Mouse (Mus musculus) forebrain, embryonic 13.5 days (tissue): ENCODE measurements around the gene Cacna2d1. TPM values are rescaled to one million over a fixed set of nuclear protein-coding genes. Genes with fewer than 3 reads are reported as not detected.

Source experiments
- ATAC-seq: fragments of 200-750 bp; cut with Nextera tagmentation; 2 replicates; pipeline ENCODE4 v1.8.0; 2017
- H3K27ac ChIP-seq: fragments of 300-500 bp; sonication (generic); 2 replicates; pipeline ENCODE4 v1.5.1; 2015; ENCODE audit warnings: inconsistent platforms, mild to moderate bottlenecking, moderate library complexity
- H3K27me3 ChIP-seq: fragments of 300-500 bp; sonication (generic); 2 replicates; pipeline ENCODE4 v1.6.1; 2015; ENCODE audit warnings: mild to moderate bottlenecking, inconsistent platforms
- H3K36me3 ChIP-seq: fragments of 300-500 bp; sonication (generic); 2 replicates; pipeline ENCODE4 v1.6.1; 2015; ENCODE audit warnings: mild to moderate bottlenecking, inconsistent platforms; ENCODE audit not compliant: poor library complexity, severe bottlenecking
- H3K4me1 ChIP-seq: fragments of 300-500 bp; sonication (generic); 2 replicates; pipeline ENCODE4 v1.6.1; 2015; ENCODE audit warnings: inconsistent platforms
- H3K4me2 ChIP-seq: fragments of 300-500 bp; sonication (generic); 2 replicates; pipeline ENCODE4 v1.6.1; 2015; ENCODE audit warnings: inconsistent platforms, mild to moderate bottlenecking, moderate library complexity
- H3K4me3 ChIP-seq: fragments of 300-500 bp; sonication (generic); 2 replicates; pipeline ENCODE4 v1.5.1; 2015; ENCODE audit warnings: mild to moderate bottlenecking, inconsistent platforms
- H3K9ac ChIP-seq: fragments of 300-500 bp; sonication (generic); 2 replicates; pipeline ENCODE4 v1.6.1; 2015; ENCODE audit warnings: mild to moderate bottlenecking, inconsistent platforms
- H3K9me3 ChIP-seq: fragments of 300-500 bp; sonication (generic); replicated peaks from 2 replicates; pipeline ENCODE4 v1.6.1; 2016; ENCODE audit warnings: inconsistent platforms
- WGBS: fragments of 180-500 bp; shearing (Covaris S2); methylation state at CpG from one replicate; pipeline ENCODE4 v1.1.7; 2015; 5-methylcytosine and 5-hydroxymethylcytosine counted together
- polyA plus RNA-seq: library from polyadenylated mRNA; unstranded; fragments of >200 nt; fragmentation: Nextera tagmentation; extraction: Ambion mirVana; gene quantifications from 2 replicates; pipeline ENCODE4 v1.2.1, GENCODE M21; 2015

Gene Cacna2d1
- polyA plus RNA-seq, 1 experiment from 2014 or later = 30.9 TPM

DNA sequence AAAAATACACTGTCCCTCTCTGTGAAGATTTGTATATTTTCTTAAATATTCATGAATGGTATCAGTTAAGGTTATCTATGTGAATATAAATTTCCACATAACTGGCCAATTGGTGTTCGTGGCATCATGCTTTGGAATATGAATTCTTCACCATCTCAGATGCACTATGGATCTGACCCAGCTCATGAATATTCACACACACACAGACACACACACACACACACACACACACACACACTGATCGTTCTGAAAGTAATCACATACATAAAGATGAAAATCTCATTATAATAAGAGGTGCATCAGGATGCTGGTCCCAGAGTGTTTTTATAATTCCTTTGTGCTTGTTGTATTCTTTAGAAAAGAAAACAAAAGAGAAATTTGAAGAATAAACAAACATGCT, 309.1 kb downstream of the Cacna2d1 start:
- Histone ChIP-seq H3K9ac (no peak overlapping the region), H3K36me3 (no peaks in the 10 kb centered on the region), H3K4me3 (no peak overlapping the region), H3K9me3 (no peaks in the 10 kb centered on the region), H3K27ac (no peak overlapping the region), H3K27me3 (no peaks in the 10 kb centered on the region), H3K4me2 (no peak overlapping the region), H3K4me1 (peaks cover 21% of the 10 kb centered on the region)
- WGBS = 54% methylated on average over 2 of the region's 2 CpGs
- 0 out of 2 replicates have a peak, but pooled peaks have one; percentile 59 for ATAC-seq

DNA sequence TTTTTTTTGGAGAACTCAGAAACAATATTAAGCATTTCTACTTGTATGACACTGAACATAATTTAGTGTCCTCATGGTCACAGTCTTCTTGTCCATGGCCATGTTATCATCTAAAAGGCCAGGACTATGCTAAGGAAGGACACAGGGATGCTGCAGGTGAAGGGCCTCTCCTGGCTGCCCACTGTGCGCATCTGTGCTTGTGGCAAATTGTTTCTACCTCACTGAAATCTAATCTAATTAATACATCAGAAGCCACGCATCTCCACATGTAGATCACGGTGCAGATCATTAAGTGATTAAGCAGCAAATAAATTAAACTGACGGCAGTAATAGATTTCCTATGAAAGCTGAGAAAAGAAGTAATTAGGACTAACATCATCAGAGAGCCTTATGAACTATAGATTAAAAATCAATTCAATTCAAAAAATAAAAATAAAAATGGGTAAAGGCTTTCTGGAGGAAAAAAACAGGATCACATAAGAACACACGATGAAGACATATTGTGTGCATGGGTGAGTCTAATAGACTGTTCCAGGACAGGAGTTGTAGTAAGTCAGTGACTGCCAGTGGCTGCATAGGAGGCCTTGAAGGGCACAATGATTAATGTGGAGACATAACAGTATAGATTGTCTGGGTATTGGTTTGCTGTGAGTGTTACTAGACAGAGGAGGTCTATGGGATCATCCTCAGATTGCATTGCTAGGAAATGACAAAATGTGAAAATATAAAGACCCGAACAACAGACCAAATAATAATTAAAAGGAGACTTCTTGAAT, 318.4 kb downstream of the Cacna2d1 start:
- WGBS = 68% methylated on average over 6 of the region's 6 CpGs
- no peaks in the 10 kb centered on the region for H3K4me1 ChIP-seq
- H3K36me3 ChIP-seq = no peaks in the 10 kb centered on the region
- ATAC-seq = no peak
- no peak overlapping the region for H3K4me2 ChIP-seq
- no peaks in the 10 kb centered on the region for H3K27me3 ChIP-seq
- no peak overlapping the region for H3K9ac ChIP-seq
- no peaks in the 10 kb centered on the region; the same call in 1 of the 2 replicates for H3K9me3 ChIP-seq
- H3K4me3 ChIP-seq = no peak overlapping the region
- no peak overlapping the region for H3K27ac ChIP-seq

DNA sequence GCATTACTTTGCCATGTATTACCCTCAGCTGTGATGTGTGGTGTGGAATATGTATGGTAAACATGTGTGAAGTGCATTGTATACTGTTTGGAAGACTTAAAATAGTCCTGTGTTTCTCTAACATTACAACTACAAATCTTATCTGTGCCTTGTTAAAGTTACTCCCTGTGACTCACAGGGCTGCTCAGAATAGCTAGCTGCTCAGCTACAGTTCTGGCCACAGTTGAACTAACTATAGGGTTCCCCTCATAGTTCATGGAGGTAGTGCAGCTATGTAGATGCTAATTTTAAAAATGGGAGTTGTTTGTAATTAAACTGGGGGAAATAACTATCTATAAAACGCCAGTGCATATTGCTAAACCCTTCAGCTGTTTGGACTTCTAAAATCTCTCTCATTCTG, 319.3 kb downstream of the Cacna2d1 start:
- WGBS = 81% methylated on average over 1 of the region's 1 CpGs
- H3K4me2 ChIP-seq = no peak overlapping the region
- H3K27me3 ChIP-seq = no peaks in the 10 kb centered on the region
- ATAC-seq = no peak
- no peaks in the 10 kb centered on the region; the same call in 1 of the 2 replicates for H3K9me3 ChIP-seq
- H3K27ac ChIP-seq = no peak overlapping the region
- H3K4me3 ChIP-seq = no peak overlapping the region
- no peak overlapping the region for H3K9ac ChIP-seq
- H3K36me3 ChIP-seq = no peaks in the 10 kb centered on the region
- H3K4me1 ChIP-seq = no peaks in the 10 kb centered on the region

DNA sequence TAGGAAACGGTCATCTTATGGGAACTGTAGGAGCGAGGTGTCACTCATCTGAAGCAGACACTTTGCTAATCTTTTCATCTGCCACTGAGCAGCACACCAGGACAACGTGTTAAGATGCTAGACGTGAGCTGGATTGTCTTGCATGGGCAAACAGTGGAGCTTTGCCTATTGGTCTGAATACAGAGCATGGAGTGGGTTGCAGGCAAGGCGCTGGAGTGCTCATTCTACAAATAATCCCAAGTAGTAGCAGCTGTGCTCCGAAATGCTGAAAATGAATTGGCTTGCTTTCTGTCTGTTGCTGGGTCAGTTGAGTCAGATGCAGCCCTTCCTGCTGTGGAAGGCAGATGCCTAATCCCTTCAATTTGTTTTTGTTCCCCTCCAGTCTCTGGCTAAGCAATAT, 330.9 kb downstream of the Cacna2d1 start:
- Histone ChIP-seq H3K27me3 (no peaks in the 10 kb centered on the region), H3K4me3 (no peak overlapping the region), H3K27ac (no peak overlapping the region), H3K36me3 (no peaks in the 10 kb centered on the region), H3K9ac (no peak overlapping the region), H3K4me1 (no peaks in the 10 kb centered on the region), H3K4me2 (no peak overlapping the region), H3K9me3 (no peaks in the 10 kb centered on the region)
- peak; percentile 63; the same call in 1 of the 2 replicates for ATAC-seq
- WGBS = 30% methylated on average over 6 of the region's 6 CpGs

DNA sequence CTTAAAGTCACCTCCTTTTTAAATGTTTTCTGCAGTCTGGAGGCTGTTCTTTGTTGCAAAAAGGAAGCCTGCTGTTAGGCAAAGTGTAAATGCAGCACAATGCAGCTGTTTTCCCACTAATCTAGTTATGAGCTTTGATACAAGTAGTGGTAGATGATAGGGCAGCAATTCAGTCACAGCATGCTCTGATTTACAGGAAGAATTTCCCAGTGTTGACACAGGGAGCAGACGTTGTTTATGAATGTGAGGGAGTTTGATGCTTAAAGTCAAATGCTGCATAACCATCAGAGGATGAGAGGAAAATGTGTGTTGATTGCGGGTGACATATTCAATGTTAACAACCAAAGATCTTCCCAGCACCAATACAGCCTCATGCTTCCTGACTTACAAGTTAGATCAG, 342.6 kb downstream of the Cacna2d1 start:
- no peak overlapping the region for H3K4me2 ChIP-seq
- ATAC-seq = no peak
- peaks cover 3% of the 10 kb centered on the region; the same call in 1 of the 2 replicates for H3K36me3 ChIP-seq
- H3K27me3 ChIP-seq = no peaks in the 10 kb centered on the region
- no peak overlapping the region for H3K9ac ChIP-seq
- WGBS = 68% methylated on average over 2 of the region's 2 CpGs
- H3K9me3 ChIP-seq = 0 out of 2 replicates have a peak, but pooled peaks cover 4% of the 10 kb centered on the region
- H3K27ac ChIP-seq = no peak overlapping the region
- no peaks in the 10 kb centered on the region for H3K4me1 ChIP-seq
- H3K4me3 ChIP-seq = no peak overlapping the region

- WGBS = 87% methylated on average over 5 of the region's 5 CpGs
- Histone ChIP-seq H3K9ac (no peak overlapping the region), H3K4me3 (no peak overlapping the region), H3K36me3 (peaks cover 3% of the 10 kb centered on the region; the same call in 1 of the 2 replicates), H3K27ac (no peak overlapping the region), H3K4me2 (no peak overlapping the region), H3K9me3 (0 out of 2 replicates have a peak, but pooled peaks cover 4% of the 10 kb centered on the region), H3K4me1 (no peaks in the 10 kb centered on the region), H3K27me3 (no peaks in the 10 kb centered on the region)
- no peak for ATAC-seq
Observed at GRCm38 (mm10) chr5:16281229-16281628, 346.7 kb downstream of the Cacna2d1 start.

DNA sequence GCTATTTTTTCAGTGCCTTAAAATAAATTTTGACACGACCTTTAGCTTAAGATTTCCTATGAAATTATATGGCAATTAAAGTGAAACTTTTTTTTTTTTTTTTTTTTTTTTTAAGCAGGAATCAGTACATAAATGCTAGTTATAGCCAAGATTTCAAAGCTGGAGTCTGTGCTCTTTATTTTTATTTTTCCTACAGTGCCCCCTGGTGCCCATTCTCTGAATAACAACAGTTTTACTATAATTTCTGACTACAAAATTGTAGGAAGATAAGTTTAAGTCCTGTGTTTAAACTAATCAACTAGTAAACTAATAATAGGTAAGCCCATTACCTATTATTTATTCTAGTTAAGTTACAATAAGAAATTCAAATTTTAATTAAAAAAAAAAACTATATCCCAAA, 358.7 kb downstream of the Cacna2d1 start:
- 8% methylated on average over 1 of the region's 1 CpGs for WGBS
- no peaks in the 10 kb centered on the region for H3K9me3 ChIP-seq
- H3K4me1 ChIP-seq = peaks cover 12% of the 10 kb centered on the region
- H3K4me2 ChIP-seq = no peak overlapping the region
- no peak overlapping the region for H3K27ac ChIP-seq
- no peaks in the 10 kb centered on the region for H3K36me3 ChIP-seq
- H3K9ac ChIP-seq = no peak overlapping the region
- H3K4me3 ChIP-seq = no peak overlapping the region
- H3K27me3 ChIP-seq = no peaks in the 10 kb centered on the region
- 0 out of 2 replicates have a peak, but pooled peaks have one; percentile 16 for ATAC-seq

DNA sequence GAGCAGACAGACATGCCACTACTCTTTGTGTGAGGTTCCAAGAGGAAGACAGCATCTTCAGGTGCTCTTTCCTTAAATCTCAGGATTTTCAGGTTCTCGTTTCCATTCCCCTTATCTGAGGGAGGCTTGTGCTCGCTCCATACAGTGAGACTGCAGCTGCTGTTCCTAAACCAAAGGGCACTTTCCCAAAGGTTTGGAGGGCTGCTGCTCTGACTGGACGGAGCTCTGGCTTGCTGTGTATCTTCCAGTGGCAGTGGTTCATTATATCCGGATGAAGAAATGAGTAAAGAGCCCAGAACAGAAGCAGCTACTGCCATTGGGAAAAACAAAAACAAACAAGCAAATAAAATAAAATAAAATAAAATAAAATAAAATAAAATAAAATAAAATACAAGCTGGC, 359.3 kb downstream of the Cacna2d1 start:
- peak overlapping the region; percentile 28 for H3K27ac ChIP-seq
- no peaks in the 10 kb centered on the region for H3K9me3 ChIP-seq
- H3K9ac ChIP-seq = no peak overlapping the region
- no peak overlapping the region for H3K4me2 ChIP-seq
- WGBS = 45% methylated on average over 4 of the region's 4 CpGs
- peaks cover 12% of the 10 kb centered on the region for H3K4me1 ChIP-seq
- no peaks in the 10 kb centered on the region for H3K36me3 ChIP-seq
- H3K27me3 ChIP-seq = no peaks in the 10 kb centered on the region
- peak; percentile 41; the same call in 1 of the 2 replicates for ATAC-seq
- no peak overlapping the region for H3K4me3 ChIP-seq

- no peaks in the 10 kb centered on the region for H3K27me3 ChIP-seq
- no peaks in the 10 kb centered on the region for H3K36me3 ChIP-seq
- no peak overlapping the region for H3K9ac ChIP-seq
- 39% methylated on average over 4 of the region's 4 CpGs for WGBS
- H3K27ac ChIP-seq = peak overlapping the region; percentile 70
- peaks cover 12% of the 10 kb centered on the region for H3K4me1 ChIP-seq
- no peak overlapping the region for H3K4me2 ChIP-seq
- H3K4me3 ChIP-seq = no peak overlapping the region
- no peaks in the 10 kb centered on the region for H3K9me3 ChIP-seq
- ATAC-seq = peak; percentile 78
Observed at GRCm38 (mm10) chr5:16294708-16295107, 360.2 kb downstream of the Cacna2d1 start.

GRCm38 (mm10) chr5:16297170-16297771, 362.8 kb downstream of the Cacna2d1 start:
- Histone ChIP-seq H3K9ac (no peak overlapping the region), H3K27me3 (no peaks in the 10 kb centered on the region), H3K9me3 (no peaks in the 10 kb centered on the region), H3K4me2 (no peak overlapping the region), H3K36me3 (no peaks in the 10 kb centered on the region), H3K4me3 (no peak overlapping the region), H3K27ac (no peak overlapping the region), H3K4me1 (peaks cover 12% of the 10 kb centered on the region)
- WGBS = 69% methylated on average over 4 of the region's 4 CpGs
- no peak for ATAC-seq

GRCm38 (mm10) chr5:16299631-16300030, 365.1 kb downstream of the Cacna2d1 start:
- Histone ChIP-seq H3K9ac (no peak overlapping the region), H3K27ac (no peak overlapping the region), H3K27me3 (no peaks in the 10 kb centered on the region), H3K9me3 (no peaks in the 10 kb centered on the region), H3K4me1 (peaks cover 10% of the 10 kb centered on the region), H3K4me3 (no peak overlapping the region), H3K4me2 (no peak overlapping the region), H3K36me3 (no peaks in the 10 kb centered on the region)
- ATAC-seq = no peak
- WGBS = 86% methylated on average over 6 of the region's 6 CpGs

GRCm38 (mm10) chr5:16309168-16310006, 374.9 kb downstream of the Cacna2d1 start:
- H3K27ac ChIP-seq = no peak overlapping the region
- H3K27me3 ChIP-seq = no peaks in the 10 kb centered on the region
- WGBS = 45% methylated on average over 7 of the region's 7 CpGs
- H3K9ac ChIP-seq = no peak overlapping the region
- no peaks in the 10 kb centered on the region for H3K9me3 ChIP-seq
- H3K36me3 ChIP-seq = no peaks in the 10 kb centered on the region
- no peaks in the 10 kb centered on the region for H3K4me1 ChIP-seq
- H3K4me3 ChIP-seq = no peak overlapping the region
- H3K4me2 ChIP-seq = no peak overlapping the region
- ATAC-seq = peak; percentile 86
